Mouse (Mus musculus) urinary bladder, postnatal 14 days (tissue): ENCODE measurements around the gene Kiss1.
"Not testable (repeated sequence)": the region's sequence is repeated elsewhere in the genome, so short reads cannot be mapped to it uniquely, and the experiment has no call there.

Source experiments
- DNase-seq: peaks from one replicate; pipeline ENCODE4 v3.0.0; 2021; ENCODE audit warnings: low spot score

Gene Kiss1

DNA sequence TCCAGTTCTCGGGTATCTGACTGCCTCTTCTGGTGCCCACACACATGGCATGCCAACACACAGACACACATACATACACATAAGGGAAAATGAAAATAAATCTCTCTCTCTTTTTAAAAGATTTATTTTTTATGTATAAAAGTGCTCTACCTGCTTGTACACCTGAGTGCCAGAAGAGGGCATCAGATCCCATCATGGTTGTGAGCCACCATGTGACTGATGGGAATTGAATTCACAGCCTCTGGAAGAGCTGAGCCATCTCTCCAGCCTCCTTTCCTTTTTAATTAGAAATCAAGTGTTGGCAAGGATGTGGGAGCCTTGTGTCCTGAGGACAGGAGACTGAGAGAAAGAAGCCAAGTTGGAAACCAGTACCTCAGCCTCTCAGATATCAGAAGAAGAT, 4.5 kb upstream of the Kiss1 start:
- DNase-seq = no peak

GRCm38 (mm10) chr1:133323333-133323732, 1.7 kb downstream of the Kiss1 start:
- no peak for DNase-seq

DNA sequence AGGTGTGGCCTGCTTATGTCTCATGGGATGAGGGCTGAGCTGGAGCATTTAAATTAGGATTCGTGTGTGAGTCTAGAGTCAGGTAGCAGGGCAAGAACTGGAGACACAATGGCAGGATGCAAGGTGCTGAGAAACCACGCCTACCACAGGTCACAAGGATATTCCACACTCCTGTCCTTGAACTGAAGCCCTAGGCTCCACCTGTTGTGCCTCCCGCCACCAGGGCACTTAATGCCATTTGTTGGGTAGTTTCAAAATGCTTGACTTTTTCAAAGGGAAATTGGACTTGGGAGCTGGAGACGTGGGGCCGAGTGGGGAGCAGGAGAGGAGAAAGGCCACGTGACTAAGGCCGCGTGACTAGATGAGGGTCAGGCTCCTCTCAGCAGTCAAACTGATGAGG, 4.3 kb downstream of the Kiss1 start:
- no peak for DNase-seq

DNA sequence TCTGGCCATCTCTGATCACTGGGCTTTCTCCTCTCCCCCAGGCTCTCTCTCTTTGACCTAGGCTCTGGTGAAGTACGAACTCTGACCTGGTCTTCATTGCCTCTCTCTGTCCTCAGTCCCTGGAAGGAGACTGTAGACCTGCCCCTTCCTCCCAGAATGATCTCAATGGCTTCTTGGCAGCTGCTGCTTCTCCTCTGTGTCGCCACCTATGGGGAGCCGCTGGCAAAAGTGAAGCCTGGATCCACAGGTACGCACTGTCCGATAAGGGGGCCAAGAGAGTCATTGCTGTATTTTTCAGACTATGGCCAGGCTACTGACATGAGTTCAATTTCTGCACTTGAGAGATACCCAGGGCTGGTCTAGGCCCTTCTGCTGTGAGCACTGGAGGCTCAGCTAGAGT, 5.4 kb downstream of the Kiss1 start:
- DNase-seq = no peak

- no peak for DNase-seq
These were observed 6.7 kb downstream of the Kiss1 start for GRCm38 (mm10) chr1:133328299-133328795.

DNA sequence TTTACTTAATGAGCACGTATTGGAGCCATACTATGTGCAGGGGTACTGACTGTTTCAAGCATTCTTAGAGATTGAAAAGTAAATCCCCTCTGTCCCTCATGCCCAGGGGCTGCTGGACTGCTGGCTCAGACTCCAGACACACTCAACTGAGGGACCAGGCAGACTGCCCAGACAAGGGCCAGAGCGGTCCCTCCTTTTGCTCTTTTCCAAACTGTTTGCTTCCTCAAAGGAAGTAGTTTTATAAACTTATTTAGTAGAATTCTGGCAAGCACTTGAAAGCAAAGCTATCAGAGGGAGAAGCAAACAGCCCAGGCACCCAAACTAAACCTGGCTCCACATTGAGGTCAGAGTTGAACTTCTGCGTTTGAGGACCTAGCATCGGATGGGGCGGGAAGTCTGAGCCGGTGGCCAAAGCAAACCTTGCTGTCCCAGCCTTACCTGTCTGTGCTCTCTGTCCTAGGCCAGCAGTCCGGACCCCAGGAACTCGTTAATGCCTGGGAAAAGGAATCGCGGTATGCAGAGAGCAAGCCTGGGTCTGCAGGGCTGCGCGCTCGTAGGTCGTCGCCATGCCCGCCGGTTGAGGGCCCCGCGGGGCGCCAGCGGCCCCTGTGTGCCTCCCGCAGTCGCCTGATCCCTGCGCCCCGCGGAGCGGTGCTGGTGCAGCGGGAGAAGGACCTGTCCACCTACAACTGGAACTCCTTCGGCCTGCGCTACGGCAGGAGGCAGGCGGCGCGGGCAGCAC, 7.4 kb downstream of the Kiss1 start:
- no peak for DNase-seq

DNA sequence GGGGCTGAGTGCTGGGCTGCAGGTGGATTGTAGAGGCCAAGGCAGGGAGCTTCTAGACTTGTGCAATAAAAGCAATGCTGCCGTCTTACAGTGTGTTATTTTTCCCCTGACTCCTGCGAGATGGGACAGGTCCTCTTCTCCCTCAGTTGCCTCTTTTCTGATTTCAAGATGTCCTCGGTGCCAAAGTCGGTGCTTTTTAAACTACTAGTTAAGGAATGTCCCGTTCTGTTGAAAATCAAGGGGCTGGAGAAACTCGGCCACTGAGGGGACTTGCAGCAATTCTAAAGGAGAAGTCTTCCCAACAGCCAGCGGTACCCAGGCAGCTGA, 7.9 kb downstream of the Kiss1 start:
- no peak for DNase-seq

- no peak for DNase-seq
These were observed 9.5 kb downstream of the Kiss1 start for GRCm38 (mm10) chr1:133331142-133331541.

GRCm38 (mm10) chr1:133332656-133333430, 11.2 kb downstream of the Kiss1 start:
- no peak for DNase-seq

GRCm38 (mm10) chr1:133333937-133334336, 12.3 kb downstream of the Kiss1 start:
- DNase-seq = no peak

GRCm38 (mm10) chr1:133340403-133340802, 18.7 kb downstream of the Kiss1 start:
- not testable (repeated sequence) for DNase-seq

- no peak for DNase-seq
These were observed 22.7 kb downstream of the Kiss1 start for GRCm38 (mm10) chr1:133344357-133344756.

- DNase-seq = no peak
These were observed 24.9 kb downstream of the Kiss1 start for GRCm38 (mm10) chr1:133346531-133346930.

GRCm38 (mm10) chr1:133347226-133347625, 25.6 kb downstream of the Kiss1 start:
- no peak for DNase-seq

GRCm38 (mm10) chr1:133347693-133348520, 26.2 kb downstream of the Kiss1 start:
- DNase-seq = no peak

- DNase-seq = no peak
These were observed 28.5 kb downstream of the Kiss1 start, which contains the start of gene Ren1 for GRCm38 (mm10) chr1:133350210-133350609. TSS of gene Ren1 (plus strand) at chr1:133350510.

GRCm38 (mm10) chr1:133351762-133352161, 30.1 kb downstream of the Kiss1 start:
- DNase-seq = no peak

- peak; percentile 74 for DNase-seq
These were observed 31.7 kb downstream of the Kiss1 start for GRCm38 (mm10) chr1:133353371-133353809.

DNA sequence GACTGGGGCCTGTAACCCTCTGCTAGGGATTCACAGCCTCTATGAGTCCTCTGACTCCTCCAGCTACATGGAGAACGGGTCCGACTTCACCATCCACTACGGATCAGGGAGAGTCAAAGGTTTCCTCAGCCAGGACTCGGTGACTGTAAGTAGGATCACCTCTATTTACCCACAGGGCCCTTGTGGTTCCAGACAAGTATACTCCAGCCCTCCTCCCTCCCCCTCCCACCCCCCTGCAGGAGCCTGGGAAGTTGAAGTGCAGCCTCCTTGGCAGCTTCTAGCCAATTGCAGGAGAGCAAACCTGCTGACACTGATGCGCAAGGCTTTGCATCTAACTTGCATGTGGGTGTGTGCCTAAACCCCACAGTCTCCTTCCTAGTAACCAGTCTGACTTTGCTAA, 33.8 kb downstream of the Kiss1 start:
- no peak for DNase-seq

GRCm38 (mm10) chr1:133355912-133356311, 34.2 kb downstream of the Kiss1 start:
- no peak for DNase-seq

DNA sequence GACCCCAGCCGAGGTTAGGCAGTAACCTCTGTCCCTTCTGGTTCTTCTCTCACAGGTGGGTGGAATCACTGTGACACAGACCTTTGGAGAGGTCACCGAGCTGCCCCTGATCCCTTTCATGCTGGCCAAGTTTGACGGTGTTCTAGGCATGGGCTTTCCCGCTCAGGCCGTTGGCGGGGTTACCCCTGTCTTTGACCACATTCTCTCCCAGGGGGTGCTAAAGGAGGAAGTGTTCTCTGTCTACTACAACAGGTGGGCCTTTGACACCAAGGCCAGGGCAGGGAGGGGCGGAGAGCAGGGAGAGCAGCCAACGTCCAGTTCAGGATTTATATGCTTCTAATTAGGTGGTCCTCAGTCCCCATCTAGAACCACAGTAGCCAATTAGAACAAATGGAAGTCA, 34.7 kb downstream of the Kiss1 start:
- no peak for DNase-seq

DNA sequence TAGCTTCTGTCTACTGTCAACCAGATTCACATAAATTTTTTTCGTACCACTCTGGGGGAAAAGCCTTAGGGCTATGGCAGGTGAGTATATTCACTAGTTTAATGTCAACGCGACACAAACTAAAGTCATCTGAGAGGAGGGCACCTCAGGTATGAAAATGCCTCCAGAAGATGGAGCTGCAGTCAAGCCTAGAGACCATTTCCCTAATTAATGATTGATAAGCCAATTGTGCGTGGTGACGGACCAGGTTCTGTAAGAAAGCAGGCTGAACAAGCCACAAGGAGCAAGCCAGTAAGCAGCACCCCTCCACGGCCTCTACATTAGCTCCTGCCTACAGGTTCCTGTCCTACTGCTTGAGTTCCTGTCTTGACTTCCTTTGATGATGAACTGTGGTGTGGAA, 39.3 kb downstream of the Kiss1 start:
- no peak for DNase-seq
